Mouse (Mus musculus) cerebral cortex, adult 2 months (tissue): Measurements from ENCODE around the gene Sf1.

ENCODE experiments used
- WGBS: fragments of 180-500 bp; shearing (Covaris S2); methylation state at CpG from one replicate; pipeline ENCODE4 v1.1.7; 2018; 5-methylcytosine and 5-hydroxymethylcytosine counted together

Gene Sf1

DNA sequence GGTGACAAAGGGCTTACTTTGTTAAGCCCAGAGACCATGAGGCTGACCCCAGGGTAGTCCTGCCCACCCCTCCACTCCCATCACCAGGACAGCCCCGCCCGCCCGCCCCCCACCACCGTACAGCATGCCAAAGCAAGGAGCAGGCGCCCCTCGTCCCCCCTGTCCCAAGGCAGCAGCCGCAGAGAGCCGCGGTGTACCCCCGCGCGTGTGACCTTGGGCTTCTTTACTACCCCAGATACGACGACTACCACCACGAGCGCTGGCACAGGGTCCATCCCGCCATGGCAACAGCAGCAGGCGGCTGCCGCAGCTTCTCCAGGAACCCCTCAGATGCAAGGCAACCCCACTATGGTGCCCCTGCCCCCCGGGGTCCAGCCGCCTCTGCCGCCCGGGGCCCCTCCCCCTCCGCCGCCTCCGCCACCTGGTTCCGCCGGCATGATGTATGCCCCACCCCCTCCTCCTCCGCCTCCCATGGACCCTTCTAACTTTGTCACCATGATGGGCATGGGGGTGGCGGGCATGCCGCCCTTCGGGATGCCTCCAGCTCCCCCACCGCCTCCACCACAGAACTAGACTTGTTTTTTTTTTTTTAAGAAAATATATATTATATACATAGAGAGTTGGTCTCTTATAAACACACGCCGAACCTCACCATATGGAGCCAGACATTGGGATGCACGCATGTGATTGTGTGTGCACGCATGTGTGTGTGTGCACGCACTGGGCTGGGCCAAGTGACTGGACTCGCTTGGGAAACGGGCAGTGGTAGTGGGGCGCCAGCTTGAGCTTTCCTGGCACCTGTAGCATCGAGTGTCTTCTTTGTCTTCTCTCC lies 12.1 kb downstream of the Sf1 start:
- WGBS: 83% methylated on average over 42 of the region's 42 CpGs

DNA sequence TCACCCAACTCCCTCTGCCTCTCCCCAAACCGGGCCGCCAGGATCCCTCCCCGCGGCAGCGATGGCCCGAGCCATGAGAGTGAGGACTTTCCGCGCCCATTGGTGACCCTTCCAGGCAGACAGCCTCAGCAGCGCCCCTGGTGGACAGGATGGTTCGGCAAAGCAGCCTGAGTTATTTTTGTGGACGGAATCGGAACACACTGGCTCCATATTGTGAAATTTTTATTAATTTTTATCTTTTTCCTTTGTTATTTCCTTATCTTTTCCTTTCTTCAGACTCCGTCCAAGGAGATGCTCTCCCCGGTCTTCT lies 12.7 kb downstream of the Sf1 start:
- 63% methylated on average over 14 of the region's 14 CpGs for WGBS

DNA sequence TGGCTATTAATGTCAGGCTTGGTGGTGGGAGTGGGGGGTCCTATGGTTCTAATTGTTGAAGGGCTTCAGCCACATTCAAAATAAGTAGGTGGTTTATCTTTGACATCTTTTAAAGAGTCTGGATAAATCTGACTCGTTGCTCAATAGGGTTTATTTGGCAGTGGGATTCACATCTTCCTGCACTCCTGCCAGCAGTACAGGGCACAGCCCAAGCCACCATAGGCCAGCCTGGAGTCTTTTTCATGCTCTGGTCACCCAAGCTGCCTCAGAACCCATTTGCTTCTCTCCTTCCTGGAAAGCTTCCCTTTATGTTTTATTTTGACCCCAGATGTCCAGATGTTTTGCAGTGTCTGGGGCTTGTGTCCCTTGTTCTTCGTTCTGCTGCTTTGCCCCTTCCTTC lies 13.2 kb downstream of the Sf1 start:
- 52% methylated on average over 2 of the region's 2 CpGs for WGBS

GRCm38 (mm10) chr19:6377327-6378040 lies 14.0 kb downstream of the Sf1 start:
- WGBS: 64% methylated on average over 11 of the region's 11 CpGs

DNA sequence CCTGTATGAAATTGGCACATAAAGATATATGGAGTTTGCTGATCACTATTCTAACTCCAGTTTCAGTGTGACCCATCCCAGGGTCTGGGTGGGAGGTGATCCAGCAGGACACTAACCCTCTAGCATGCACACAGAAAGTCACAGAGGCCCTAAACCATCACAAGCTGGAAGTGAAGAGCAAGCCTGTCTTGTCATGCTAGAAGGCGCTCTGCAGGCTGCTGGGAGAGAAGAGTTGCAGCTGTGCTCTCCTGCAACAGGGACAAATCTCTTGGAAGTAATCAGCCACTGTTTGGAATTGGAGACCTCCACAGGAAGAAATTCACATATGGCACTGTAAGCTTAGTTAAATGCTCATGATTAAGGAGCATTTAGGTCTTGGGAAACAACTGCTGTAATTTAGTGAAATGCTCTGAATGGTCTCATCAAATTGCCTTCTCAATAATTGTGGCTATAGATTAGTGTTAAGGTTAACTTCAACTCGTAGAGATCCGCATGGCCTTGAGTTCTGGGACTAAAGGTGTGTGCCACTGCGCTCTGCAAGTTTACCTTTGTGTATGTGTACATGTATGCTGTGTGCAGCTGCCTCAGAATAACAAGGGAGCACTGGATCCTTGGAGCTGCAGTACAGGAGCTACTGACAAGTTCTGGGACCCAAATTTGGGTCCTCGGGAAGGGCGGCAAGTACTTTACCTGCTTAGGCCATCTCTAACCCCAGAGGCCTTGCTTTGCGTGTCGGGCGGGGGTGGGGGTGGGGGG lies 17.1 kb downstream of the Sf1 start:
- WGBS: 94% methylated on average over 9 of the region's 9 CpGs

DNA sequence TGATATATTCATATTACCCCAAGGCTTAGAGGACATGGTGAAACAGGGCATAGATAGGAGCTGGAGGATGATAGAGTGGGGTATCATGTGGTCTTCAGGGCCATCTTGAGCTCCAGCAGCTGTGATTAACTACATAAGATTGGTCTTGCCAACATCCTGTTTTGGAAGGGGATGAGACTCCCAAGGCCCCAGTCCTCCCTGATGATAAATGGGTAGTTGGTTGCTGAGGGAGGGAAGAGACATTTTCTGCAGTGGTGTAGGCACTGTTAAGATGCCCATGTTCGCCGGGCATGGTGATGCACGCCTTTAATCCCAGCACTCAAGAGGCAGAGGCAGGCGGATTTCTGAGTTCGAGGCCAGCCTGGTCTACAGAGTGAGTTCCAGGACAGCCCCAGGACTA lies 17.7 kb downstream of the Sf1 start:
- WGBS: 93% methylated on average over 5 of the region's 5 CpGs

GRCm38 (mm10) chr19:6382323-6382924 lies 18.9 kb downstream of the Sf1 start:
- WGBS: 45% methylated on average over 4 of the region's 4 CpGs

- WGBS: 64% methylated on average over 5 of the region's 5 CpGs
These were observed 20.0 kb downstream of the Sf1 start for GRCm38 (mm10) chr19:6383470-6383869.

DNA sequence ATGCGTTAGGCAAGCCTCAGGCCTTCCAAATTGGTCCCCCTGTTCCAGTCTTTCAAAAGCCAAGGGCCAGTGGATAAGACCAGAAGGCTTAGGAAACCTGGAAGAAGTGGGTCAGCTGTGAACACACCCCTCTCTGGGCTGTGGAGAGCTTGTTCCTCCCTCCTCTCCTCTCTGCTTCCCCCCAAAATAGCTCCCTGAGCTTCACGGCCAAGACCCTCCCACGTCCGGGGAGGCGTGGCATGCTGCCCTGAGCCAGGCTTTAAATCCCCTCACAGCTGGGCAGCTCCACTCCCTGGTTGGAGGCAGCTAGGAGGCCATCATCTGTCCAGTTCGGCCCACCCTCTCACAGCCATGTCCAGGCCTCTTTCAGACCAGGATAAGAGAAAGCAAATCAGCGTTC lies 20.6 kb downstream of the Sf1 start, which contains the start of gene Pygm:
TSS of gene Pygm (plus strand) at position 272 of the 400 bp plus-strand sequence.
- WGBS: 25% methylated on average over 7 of the region's 7 CpGs

- 75% methylated on average over 11 of the region's 11 CpGs for WGBS
These were observed 21.5 kb downstream of the Sf1 start for GRCm38 (mm10) chr19:6384954-6385353.

- WGBS: 85% methylated on average over 5 of the region's 5 CpGs
These were observed 21.9 kb downstream of the Sf1 start for GRCm38 (mm10) chr19:6385419-6385818.

- 95% methylated on average over 7 of the region's 7 CpGs for WGBS
These were observed 22.3 kb downstream of the Sf1 start for GRCm38 (mm10) chr19:6385821-6386220.

DNA sequence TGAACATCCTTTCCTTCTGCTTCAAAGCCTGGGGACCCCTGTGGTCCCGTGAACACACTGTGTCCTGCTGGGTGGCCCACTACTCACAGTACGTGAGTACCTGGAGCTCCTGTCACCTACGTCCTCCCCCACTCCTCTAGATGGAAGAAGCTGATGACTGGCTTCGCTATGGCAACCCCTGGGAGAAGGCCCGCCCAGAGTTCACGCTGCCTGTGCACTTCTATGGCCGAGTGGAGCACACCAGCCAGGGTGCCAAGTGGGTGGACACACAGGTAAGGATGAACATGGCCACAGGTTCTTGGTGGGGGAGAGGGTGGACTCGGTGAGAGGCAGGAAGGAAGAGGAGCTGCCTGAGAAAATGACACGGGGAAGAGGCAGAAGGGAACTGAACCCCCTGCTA lies 22.7 kb downstream of the Sf1 start:
- 84% methylated on average over 9 of the region's 9 CpGs for WGBS

GRCm38 (mm10) chr19:6388006-6388405 lies 24.5 kb downstream of the Sf1 start:
- 84% methylated on average over 13 of the region's 13 CpGs for whole genome bisulfite sequencing

GRCm38 (mm10) chr19:6389803-6390202 lies 26.3 kb downstream of the Sf1 start:
- 28% methylated on average over 16 of the region's 16 CpGs for WGBS

DNA sequence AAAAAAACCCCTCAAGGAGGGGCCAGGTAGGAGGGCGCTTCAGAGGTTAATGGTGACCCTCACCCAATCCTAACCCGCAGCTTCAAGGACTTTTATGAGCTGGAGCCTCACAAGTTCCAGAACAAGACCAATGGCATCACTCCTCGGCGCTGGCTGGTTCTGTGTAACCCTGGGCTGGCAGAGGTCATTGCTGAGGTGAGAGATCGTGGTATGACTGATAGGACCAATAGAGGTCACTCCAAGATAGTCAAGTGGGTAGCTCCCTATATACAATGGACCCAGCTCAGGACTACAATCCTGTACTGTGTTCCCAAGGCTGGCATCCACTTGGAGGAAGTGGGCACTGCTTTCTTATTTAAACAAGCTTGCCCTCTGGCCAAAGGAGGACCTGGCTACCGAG lies 26.8 kb downstream of the Sf1 start:
- 77% methylated on average over 6 of the region's 6 CpGs for WGBS

DNA sequence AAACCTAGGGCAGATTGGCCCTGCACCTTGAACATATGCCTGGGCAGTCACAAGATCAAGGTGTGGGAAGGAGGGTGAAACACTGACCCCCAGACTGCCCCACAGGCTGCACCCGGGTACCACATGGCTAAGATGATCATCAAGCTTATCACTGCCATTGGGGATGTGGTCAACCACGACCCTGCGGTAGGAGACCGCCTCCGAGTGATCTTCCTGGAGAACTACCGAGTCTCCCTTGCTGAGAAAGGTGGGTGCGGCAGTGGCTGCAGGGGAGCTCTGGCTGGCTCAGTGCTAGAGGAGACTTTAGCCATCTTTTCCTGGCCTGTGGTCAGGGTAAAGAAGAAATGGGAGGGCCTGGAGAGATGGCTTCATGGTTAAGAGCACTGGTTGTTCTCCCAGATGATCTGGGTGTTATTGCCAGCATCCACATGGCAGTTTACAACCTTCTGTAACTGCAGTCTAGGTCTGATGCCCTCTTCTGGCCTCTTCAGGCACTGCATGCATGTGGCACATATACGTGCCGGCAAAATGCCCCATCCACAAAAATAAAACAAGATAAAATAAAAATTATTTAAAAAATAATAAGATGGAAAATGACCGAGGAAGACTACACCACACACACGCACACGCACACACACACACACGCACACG lies 29.4 kb downstream of the Sf1 start:
- WGBS: 97% methylated on average over 14 of the region's 14 CpGs

- 93% methylated on average over 16 of the region's 16 CpGs for WGBS
These were observed 30.1 kb downstream of the Sf1 start for GRCm38 (mm10) chr19:6393637-6394036.

GRCm38 (mm10) chr19:6396237-6396636 lies 32.7 kb downstream of the Sf1 start:
- WGBS: 58% methylated on average over 5 of the region's 5 CpGs

- 90% methylated on average over 22 of the region's 22 CpGs for WGBS
These were observed 34.2 kb downstream of the Sf1 start for GRCm38 (mm10) chr19:6397582-6398249.
